In the genomic region with DNA sequence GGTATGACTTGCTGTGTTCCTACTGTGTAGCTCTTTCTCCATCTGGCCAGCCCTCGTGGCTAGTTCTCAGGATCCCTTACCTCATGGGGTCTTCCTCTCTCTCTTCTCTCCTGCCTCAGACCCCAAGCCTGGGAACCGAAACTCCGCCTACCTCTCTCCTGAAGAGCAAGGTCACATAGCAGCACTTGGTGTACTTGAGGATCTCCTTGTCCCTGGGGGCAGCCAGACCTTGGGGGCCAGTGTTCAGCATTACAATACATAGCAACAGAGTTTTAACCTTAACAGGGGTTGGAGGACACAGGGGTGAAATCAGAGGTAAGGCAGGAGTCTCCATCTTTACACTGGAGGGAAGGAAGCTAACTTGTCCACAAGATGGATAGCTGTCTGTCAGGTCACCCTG, we compare ENCODE assay signal across 10 mouse cellular contexts. TPM values are rescaled to one million over a fixed set of nuclear protein-coding genes. Genes with fewer than 3 reads are reported as not detected.
DNase-seq lines count a peak whose midpoint lies in the region; ATAC-seq and TF ChIP-seq lines count a peak whose summit lies in the region.
"Had no signal": no experiment of that assay in that cellular context is flagged by ENCODE, and none has a peak within 500 bp of the region (broad histone marks: within the 10 kb centered on the region; RNA-seq: fewer than 3 reads in every experiment).

No protein-coding gene starts in this region.

- peak overlapping the region; percentile 35; the same call in 1 of the 2 replicates for H3K27ac ChIP-seq in gastrocnemius, adult 2 months
- peak overlapping the region; percentile 47 for H3K27ac ChIP-seq in testis, adult 2 months (ENCODE audit: control insufficient read depth, insufficient read depth, low read depth, low read length)
- H3K27ac ChIP-seq in hindbrain, embryonic 13.5 days, result peak overlapping the region; percentile 82; the same call in 1 of the 2 replicates
- peak overlapping the region; percentile 58 for H3K27ac ChIP-seq in neural tube, embryonic 15.5 days (replicated peaks)
- H3K27ac ChIP-seq: limb, embryonic 15.5 days had no signal

- ATAC-seq in hindbrain, embryonic 13.5 days (ENCODE audit: low FRiP score), result no peak
- no peak for ATAC-seq in neural tube, embryonic 15.5 days (ENCODE audit: low FRiP score)
- ATAC-seq in CD4-positive, CD25-positive, alpha-beta regulatory T cell, adult 4 months, result no peak
- ATAC-seq in erythroid progenitor cell, adult 5-6 weeks (replicated peaks; ENCODE audit: low FRiP score, poor library complexity, severe bottlenecking), result no peak

- H3K27me3 ChIP-seq in testis, adult 2 months (ENCODE audit: control insufficient read depth, insufficient read depth, low read length), result no peaks in the 10 kb centered on the region
- H3K27me3 ChIP-seq in hindbrain, embryonic 13.5 days, result no peaks in the 10 kb centered on the region
- no peaks in the 10 kb centered on the region for H3K27me3 ChIP-seq in neural tube, embryonic 15.5 days (replicated peaks)
- H3K27me3 ChIP-seq: limb, embryonic 15.5 days had no signal

- no peak overlapping the region for H3K4me2 ChIP-seq in hindbrain, embryonic 13.5 days
- no peak overlapping the region for H3K4me2 ChIP-seq in neural tube, embryonic 15.5 days
- H3K4me2 ChIP-seq: limb, embryonic 15.5 days had no signal

- no peaks in the 10 kb centered on the region; the same call in none of the 2 replicates for H3K4me1 ChIP-seq in testis, adult 2 months (ENCODE audit: control insufficient read depth, insufficient read depth, low read length)
- peaks cover 81% of the 10 kb centered on the region for H3K4me1 ChIP-seq in hindbrain, embryonic 13.5 days (replicated peaks)
- peaks cover 62% of the 10 kb centered on the region for H3K4me1 ChIP-seq in neural tube, embryonic 15.5 days

- no peaks in the 10 kb centered on the region for H3K9me3 ChIP-seq in hindbrain, embryonic 13.5 days
- no peaks in the 10 kb centered on the region for H3K9me3 ChIP-seq in neural tube, embryonic 15.5 days (replicated peaks)
- H3K9me3 ChIP-seq: limb, embryonic 15.5 days had no signal

- TF ChIP-seq POLR2A in testis, adult 2 months (IDR thresholded peaks at IDR 0.05; ENCODE audit: control insufficient read depth, low read depth, low read length), result no peak

- H3K4me3 ChIP-seq in gastrocnemius, adult 2 months, result no peak overlapping the region
- no peak overlapping the region for H3K4me3 ChIP-seq in testis, adult 2 months (ENCODE audit: control insufficient read depth, low read depth, low read length)
- no peak overlapping the region for H3K4me3 ChIP-seq in hindbrain, embryonic 13.5 days
- no peak overlapping the region for H3K4me3 ChIP-seq in neural tube, embryonic 15.5 days (replicated peaks)
- H3K4me3 ChIP-seq: limb, embryonic 15.5 days had no signal

- TF ChIP-seq CTCF in gastrocnemius, adult 2 months (IDR thresholded peaks at IDR 0.05), result no peak
- TF ChIP-seq CTCF in testis, adult 2 months (IDR thresholded peaks at IDR 0.05; ENCODE audit: control insufficient read depth, insufficient read depth, insufficient replicate concordance, low read depth, low read length), result no peak

- no peak for DNase-seq in gastrocnemius, adult 2 months
- DNase-seq in gastrocnemius, adult 18-20 months (ENCODE audit: low spot score), result no peak
- DNase-seq in testis, postnatal 10 days (ENCODE audit: low spot score), result no peak
- DNase-seq: kidney, adult 11 months had no signal

- H3K9ac ChIP-seq in hindbrain, embryonic 13.5 days, result no peak overlapping the region
- no peak overlapping the region for H3K9ac ChIP-seq in neural tube, embryonic 15.5 days (replicated peaks)
- H3K9ac ChIP-seq: limb, embryonic 15.5 days had no signal

- no peaks in the 10 kb centered on the region for H3K36me3 ChIP-seq in testis, adult 2 months (ENCODE audit: control insufficient read depth, insufficient read depth, low read length)
- H3K36me3 ChIP-seq in hindbrain, embryonic 13.5 days, result peaks cover 17% of the 10 kb centered on the region
- no peaks in the 10 kb centered on the region for H3K36me3 ChIP-seq in neural tube, embryonic 15.5 days
- H3K36me3 ChIP-seq: limb, embryonic 15.5 days had no signal

- WGBS in hindbrain, embryonic 13.5 days, result 53% methylated on average over 3 of the region's 3 CpGs
- WGBS in neural tube, embryonic 15.5 days, result 66% methylated on average over 3 of the region's 3 CpGs

- intact Hi-C loops in gastrocnemius, adult 2 months (cut with DNase I), result no loop called here

RNA-seq across cellular contexts. Expression of a gene that starts 39.0 kb away (rescaled TPM):
- 1 to 10 TPM; 7.0 to 8.9 TPM for total RNA-seq in gastrocnemius, adult 2 months (2021)
- total RNA-seq in gastrocnemius, adult 18-20 months (2021), result 1 to 10 TPM; 7.7 to 8.4 TPM
- 7.8 and 10.9 TPM in 2 replicates for polyA plus RNA-seq in testis, adult 2 months (2012; rRNA removed)
- 81.1 and 88.9 TPM in 2 replicates for polyA plus RNA-seq in hindbrain, embryonic 13.5 days (2015; fragmentation: Nextera tagmentation; extraction: Ambion mirVana)
- 71.2 and 72.5 TPM in 2 replicates for polyA plus RNA-seq in neural tube, embryonic 15.5 days (2015; fragmentation: Nextera tagmentation; extraction: Ambion mirVana)
- under 1 TPM in 1 of 2 experiments, not detected in 1; 0.91 TPM for polyA plus RNA-seq in CD4-positive, CD25-positive, alpha-beta regulatory T cell, adult 4 months (2017; shearing (Covaris generic))
- 3.2 and 8.8 TPM in 2 replicates for total RNA-seq in erythroid progenitor cell, adult 5-6 weeks (2015; ENCODE audit: low replicate concordance)
- total RNA-seq in erythroid progenitor cell, adult 5-6 weeks (2017; ENCODE audit: low replicate concordance), result 6.2 and 22.0 TPM in 2 replicates

RNA-seq across cellular contexts. Expression of a gene that starts 39.1 kb away (rescaled TPM):
- 10 to 100 TPM; 41.8 to 59.7 TPM for total RNA-seq in gastrocnemius, adult 2 months (2021)
- total RNA-seq in gastrocnemius, adult 18-20 months (2021), result 10 to 100 TPM; 42.5 to 54.5 TPM
- 10.9 and 11.6 TPM in 2 replicates for polyA plus RNA-seq in testis, adult 2 months (2012; rRNA removed)
- 76.0 and 79.8 TPM in 2 replicates for polyA plus RNA-seq in hindbrain, embryonic 13.5 days (2015; fragmentation: Nextera tagmentation; extraction: Ambion mirVana)
- 98.7 and 115 TPM in 2 replicates for polyA plus RNA-seq in neural tube, embryonic 15.5 days (2015; fragmentation: Nextera tagmentation; extraction: Ambion mirVana)
- 10 to 100 TPM; 71.4 to 94.5 TPM for polyA plus RNA-seq in CD4-positive, CD25-positive, alpha-beta regulatory T cell, adult 4 months (2017; shearing (Covaris generic))
- total RNA-seq in erythroid progenitor cell, adult 5-6 weeks (2015; ENCODE audit: low replicate concordance), result 61.3 and 62.5 TPM in 2 replicates
- 47.2 and 51.9 TPM in 2 replicates for total RNA-seq in erythroid progenitor cell, adult 5-6 weeks (2017; ENCODE audit: low replicate concordance)

RNA-seq across cellular contexts. Expression of a gene that starts 39.2 kb away (rescaled TPM):
- total RNA-seq in gastrocnemius, adult 2 months (2021), result 10 to 100 TPM; 18.9 to 21.4 TPM
- total RNA-seq in gastrocnemius, adult 18-20 months (2021), result 10 to 100 TPM; 19.8 to 20.8 TPM
- polyA plus RNA-seq in testis, adult 2 months (2012; rRNA removed), result 4.3 and 4.5 TPM in 2 replicates
- 26.1 and 27.0 TPM in 2 replicates for polyA plus RNA-seq in hindbrain, embryonic 13.5 days (2015; fragmentation: Nextera tagmentation; extraction: Ambion mirVana)
- polyA plus RNA-seq in neural tube, embryonic 15.5 days (2015; fragmentation: Nextera tagmentation; extraction: Ambion mirVana), result 28.3 and 30.9 TPM in 2 replicates
- polyA plus RNA-seq in CD4-positive, CD25-positive, alpha-beta regulatory T cell, adult 4 months (2017; shearing (Covaris generic)), result 10 to 100 TPM; 21.7 to 26.7 TPM
- 117 and 217 TPM in 2 replicates for total RNA-seq in erythroid progenitor cell, adult 5-6 weeks (2015; ENCODE audit: low replicate concordance)
- 138 and 221 TPM in 2 replicates for total RNA-seq in erythroid progenitor cell, adult 5-6 weeks (2017; ENCODE audit: low replicate concordance)

RNA-seq across cellular contexts. Expression of a gene that starts 39.7 kb away (rescaled TPM):
- 10 to 100 TPM; 35.4 to 43.5 TPM for total RNA-seq in gastrocnemius, adult 2 months (2021)
- total RNA-seq in gastrocnemius, adult 18-20 months (2021), result 10 to 100 TPM; 37.3 to 41.0 TPM
- polyA plus RNA-seq in testis, adult 2 months (2012; rRNA removed), result 12.2 and 20.1 TPM in 2 replicates
- polyA plus RNA-seq in hindbrain, embryonic 13.5 days (2015; fragmentation: Nextera tagmentation; extraction: Ambion mirVana), result 85.9 and 88.5 TPM in 2 replicates
- polyA plus RNA-seq in neural tube, embryonic 15.5 days (2015; fragmentation: Nextera tagmentation; extraction: Ambion mirVana), result 117 and 128 TPM in 2 replicates
- polyA plus RNA-seq in CD4-positive, CD25-positive, alpha-beta regulatory T cell, adult 4 months (2017; shearing (Covaris generic)), result 10 to 100 TPM; 62.0 to 65.2 TPM
- 129 and 131 TPM in 2 replicates for total RNA-seq in erythroid progenitor cell, adult 5-6 weeks (2015; ENCODE audit: low replicate concordance)
- 66.4 and 67.4 TPM in 2 replicates for total RNA-seq in erythroid progenitor cell, adult 5-6 weeks (2017; ENCODE audit: low replicate concordance)
